Mouse (Mus musculus): ENCODE results near the gene Rassf8.

- TF ChIP-seq CTCF (IDR thresholded peaks at IDR 0.05; ENCODE audit: control insufficient read depth, insufficient read depth, insufficient replicate concordance, low read depth, low read length) (no peak), POLR2A (IDR thresholded peaks at IDR 0.05; ENCODE audit: control insufficient read depth, low read depth, low read length) (no peak)
Measured at GRCm38 (mm10) chr6:145787311-145787710, 40.8 kb downstream of the Rassf8 start.

Data from testis, adult 2 months (tissue).